Mouse (Mus musculus) heart, adult 9 months (tissue): Measurements from ENCODE around the gene Tbpl1.

Source experiments
- DNase-seq, 2 experiments: peaks; one replicate each; pipeline ENCODE4 v3.0.0; 2022; ENCODE audit warnings: low spot score in 2 of 2

Gene Tbpl1

GRCm38 (mm10) chr10:22710173-22710777 is 21.5 kb downstream of the Tbpl1 start:
- DNase-seq, result no peak

DNA sequence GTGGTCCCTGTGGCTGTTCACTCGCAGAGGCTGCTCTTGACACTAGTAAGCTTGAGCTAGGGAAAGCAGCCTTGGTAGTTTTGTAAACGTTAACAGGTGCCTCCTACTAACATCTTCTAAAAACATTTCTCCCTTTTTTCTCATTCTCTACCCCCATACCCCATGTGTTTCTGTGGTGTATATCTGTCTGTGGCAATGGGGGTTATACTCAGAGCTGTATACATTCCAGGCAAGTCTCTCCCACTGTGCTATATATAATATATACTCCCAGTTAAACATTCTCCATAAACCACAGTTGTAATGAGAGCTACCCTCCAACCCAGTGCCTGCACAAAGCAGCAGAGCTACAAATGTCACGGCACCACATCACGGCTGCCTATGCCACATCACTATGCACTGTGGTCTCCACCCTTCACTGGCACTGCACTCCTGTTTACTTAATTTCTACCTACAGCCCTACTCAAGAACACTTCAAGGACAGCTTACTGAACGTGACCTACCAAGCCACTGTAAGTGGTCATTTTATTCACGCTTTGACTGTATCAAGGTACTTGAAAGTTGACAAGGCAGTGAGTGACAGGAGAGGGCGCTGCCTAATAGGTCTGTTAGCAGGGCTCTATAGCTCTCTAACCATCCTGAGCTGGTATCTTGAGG is 23.4 kb downstream of the Tbpl1 start:
- DNase-seq, result no peak

DNA sequence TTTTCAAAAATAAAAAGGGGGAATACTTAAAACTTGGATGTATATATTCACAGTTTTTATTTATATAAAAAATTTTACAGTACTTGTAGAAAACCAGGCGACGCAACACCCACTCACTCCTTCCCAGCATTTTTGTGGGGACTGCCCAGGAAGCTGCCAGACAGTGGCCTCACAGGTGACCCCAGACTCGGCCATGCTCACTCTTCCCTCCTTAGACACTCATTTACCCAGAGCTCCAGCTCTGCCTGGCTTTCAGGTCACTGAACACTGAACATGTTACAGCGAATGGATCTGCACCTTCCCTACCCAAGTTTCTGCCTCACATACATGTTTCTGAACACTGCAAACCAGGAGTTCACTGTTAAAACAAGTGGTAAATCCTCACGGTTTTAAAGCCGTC is 27.9 kb downstream of the Tbpl1 start:
- no peak for DNase-seq

- no peak for DNase-seq
Observed at GRCm38 (mm10) chr10:22701485-22702315, 30.0 kb downstream of the Tbpl1 start.

DNA sequence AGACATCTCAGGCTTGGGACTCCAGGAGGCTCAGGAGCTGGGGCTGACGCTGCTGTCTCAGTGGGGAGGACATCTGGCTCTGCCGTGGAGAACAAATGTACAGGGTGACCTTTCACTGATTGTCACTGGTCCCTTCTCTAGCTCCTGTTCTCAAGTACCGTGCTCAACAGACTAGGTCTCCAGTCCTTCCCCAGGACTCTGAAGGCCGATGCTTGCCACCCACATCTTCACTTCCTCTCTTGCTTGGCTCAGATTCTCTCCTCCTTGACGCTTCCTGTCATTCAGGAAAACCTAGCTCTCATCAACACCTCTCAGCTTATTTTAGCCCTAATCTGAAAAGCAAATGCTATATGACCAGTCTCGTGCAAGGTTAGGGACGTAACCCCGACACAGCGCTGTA is 31.0 kb downstream of the Tbpl1 start:
- peak in 1 of 2 experiments; percentile 41 for DNase-seq

DNA sequence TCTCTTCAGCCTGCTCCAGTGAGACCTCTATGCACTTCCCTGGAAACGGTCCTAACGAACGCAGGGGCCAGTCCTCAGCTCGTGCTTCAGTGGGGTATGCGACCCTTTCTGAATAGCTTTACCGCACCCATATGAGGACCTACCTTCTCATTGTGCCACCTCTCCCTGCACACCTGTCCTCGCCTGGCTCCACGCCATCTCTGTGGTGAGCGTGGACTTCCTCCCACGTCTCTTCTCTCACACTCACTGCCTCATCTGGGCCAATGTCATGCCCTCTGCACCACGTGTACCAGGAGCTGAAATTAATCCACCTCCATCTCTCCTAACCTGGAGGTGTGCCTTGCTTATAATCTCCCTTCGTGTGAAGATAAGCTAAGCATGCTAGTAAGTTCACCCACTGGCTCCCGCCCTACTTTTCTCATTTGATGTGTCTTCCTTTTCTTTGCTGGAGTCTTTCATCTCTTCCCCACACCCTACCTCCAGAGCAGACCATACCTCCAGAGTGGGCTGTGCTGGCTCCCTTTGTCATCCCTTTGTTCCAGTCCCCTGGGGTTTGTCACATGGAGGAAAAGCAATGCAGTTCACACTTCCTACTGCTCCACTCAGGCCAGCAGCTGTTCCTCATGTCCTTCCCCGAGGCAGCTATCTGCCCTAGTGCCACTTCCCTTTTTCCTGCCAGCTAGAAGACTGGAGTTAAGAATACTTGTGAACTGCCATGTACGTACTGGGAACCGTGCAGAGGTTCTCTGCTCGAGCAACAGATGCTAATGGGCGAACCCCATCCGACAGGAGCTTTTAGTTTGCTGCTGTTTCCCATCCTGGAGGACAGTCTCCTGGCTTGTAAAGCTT is 32.0 kb downstream of the Tbpl1 start:
- peak in 1 of 2 experiments; percentile 56 for DNase-seq

DNA sequence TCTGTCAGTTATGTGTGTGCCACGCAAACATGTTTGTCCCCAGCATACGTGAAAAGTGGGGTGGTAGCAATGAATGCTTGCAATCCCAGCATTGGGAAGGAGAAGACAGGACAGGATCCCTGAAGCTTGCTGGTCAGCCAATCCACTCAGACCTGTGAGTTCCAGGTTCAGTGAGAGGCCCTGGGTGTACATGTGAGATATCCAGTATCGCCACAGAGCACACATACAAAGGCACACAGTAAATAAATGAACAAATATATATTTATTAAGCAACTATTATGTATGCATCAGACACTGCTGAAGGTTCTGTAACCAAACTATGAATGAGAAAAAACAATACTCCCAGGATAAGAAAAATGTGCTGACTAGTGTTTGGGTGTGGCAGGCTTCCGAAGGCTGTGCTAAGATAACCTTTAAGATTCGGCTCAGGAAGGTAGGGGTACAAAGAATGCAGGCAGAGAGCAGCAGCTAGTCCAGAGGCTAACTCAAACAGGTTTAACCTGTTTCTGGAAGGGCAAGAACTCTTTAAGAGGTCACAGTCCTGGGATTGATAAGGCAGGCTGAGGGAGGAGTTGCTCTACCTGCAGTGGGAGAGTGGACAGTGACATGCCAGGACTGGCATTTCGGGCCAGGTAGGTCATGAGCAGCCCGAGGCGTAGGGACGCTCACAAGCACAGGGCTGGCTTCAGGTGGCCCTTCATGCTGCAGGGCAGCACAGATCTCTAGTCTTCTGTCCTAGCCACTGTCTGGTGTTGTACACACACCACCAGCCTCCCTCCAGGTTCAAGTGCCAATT is 33.4 kb downstream of the Tbpl1 start:
- no peak for DNase-seq

DNA sequence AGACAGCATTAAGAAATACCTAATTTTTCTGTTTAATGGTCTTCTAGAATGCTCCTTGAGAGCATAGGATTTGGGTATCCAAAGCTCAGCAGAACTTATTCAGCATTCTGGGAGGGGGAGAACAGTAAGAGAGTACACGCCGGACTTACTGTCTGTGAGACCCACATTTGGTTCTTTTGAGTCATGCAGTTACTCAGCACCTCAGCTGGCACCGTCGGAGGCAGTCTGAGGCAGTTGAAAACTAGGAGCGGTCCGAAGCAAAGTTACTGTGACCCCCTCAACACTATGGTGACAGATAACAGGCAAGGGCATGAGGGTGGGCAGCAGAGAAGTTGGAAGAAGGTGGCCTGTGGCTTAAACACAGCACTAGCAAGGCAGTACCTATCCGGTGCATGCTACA is 34.9 kb downstream of the Tbpl1 start:
- no peak for DNase-seq

- DNase-seq, result no peak
Observed at GRCm38 (mm10) chr10:22696236-22696635, 35.5 kb downstream of the Tbpl1 start.

- no peak for DNase-seq
Observed at GRCm38 (mm10) chr10:22675848-22676630, 55.7 kb downstream of the Tbpl1 start.

DNA sequence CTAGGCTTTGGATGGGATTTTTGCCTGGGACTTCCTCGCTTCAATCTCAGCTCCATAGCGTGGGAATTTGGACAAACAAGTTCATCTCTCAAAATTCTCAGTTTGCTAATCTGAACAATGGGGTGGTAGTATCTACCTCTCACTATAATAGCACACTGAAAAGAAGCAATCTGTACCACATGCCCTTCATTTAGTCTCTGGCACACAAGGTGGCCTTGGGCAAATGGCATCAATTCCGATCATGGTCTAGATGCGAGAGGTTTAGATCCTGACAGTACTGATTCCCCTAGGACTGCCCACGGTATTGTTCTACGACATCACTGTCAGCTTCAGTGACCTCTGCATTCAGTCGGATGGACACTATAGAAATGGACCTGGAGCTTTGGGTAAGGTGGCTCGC is 57.6 kb downstream of the Tbpl1 start:
- no peak for DNase-seq

DNA sequence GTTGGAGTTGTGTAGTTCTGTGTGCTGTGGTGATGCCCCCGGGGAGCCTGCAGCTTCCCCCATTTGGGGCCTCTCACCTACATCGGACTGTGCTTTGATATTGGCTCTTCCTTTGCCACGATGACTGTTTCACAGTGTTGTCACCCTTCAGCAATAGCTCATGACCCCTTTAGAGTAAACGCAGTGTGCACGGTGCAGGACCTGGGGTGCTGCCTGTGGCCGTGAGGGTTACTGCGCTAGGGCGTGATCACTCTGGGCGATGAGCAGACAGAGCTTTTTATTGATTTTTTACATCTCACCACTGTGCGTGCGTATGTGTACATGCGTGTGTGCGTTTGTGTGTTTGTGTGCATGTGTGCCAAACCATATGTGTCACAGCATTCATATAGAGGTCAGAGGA is 63.2 kb downstream of the Tbpl1 start:
- no peak for DNase-seq

DNA sequence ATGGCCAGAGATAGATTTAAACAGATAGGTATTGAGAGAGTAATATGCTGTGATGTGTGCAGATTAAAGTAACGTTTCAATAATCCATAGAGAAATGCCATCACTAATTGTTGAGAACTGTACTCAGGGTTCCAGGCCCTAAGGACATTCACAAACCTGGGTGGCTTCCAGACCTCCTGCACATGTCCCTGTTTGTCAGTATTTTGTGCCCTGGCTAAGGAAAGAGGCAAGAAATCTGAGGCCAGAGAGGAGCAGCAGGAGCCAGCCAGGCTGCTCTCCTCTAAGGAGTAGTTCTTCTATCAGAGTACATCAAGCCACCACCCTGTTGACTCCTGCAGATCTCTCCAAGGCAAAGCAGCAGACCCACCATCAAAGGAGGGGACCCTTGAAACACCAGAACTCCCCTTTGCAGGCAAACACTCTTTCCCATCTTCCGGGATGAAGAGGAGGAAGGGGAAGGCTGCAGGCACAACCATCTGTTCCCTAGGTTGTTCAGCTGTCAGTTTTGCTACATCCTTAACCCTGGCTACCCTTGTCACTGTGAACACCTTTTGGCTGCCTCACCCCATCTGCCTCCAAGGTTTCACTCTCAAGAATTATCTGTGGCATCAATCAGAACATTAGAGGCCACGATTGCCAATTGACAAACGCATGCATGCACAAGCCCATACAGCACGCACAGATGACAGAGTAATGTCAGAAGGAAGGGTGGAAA is 71.3 kb downstream of the Tbpl1 start:
- DNase-seq, result no peak

DNA sequence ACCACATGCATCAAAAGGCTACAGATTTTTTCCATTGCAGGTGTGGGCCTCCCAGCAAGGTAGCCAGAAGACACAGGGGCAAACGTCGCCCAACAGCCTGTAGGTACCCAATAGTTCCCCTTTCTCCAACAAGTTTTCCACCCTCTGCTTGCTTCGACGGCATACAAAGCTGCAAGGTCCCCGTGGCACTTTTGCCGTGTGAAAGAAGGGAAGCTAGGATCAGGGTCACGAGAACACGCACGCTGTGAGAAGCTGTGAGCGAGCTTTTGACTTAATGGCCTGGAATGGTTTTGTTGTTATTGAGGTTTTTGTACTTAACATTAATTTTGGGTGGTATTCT is 72.4 kb downstream of the Tbpl1 start:
- DNase-seq, result no peak

GRCm38 (mm10) chr10:22658534-22659385 is 73.0 kb downstream of the Tbpl1 start:
- DNase-seq, result peak; percentile 7 to 14
